Mouse (Mus musculus) left cerebral cortex, adult 18-20 months (tissue): ENCODE data around the gene Fam240a. TPM values are rescaled to one million over a fixed set of nuclear protein-coding genes. Genes with fewer than 3 reads are reported as not detected.
A peak's percentile ranks its signal among the peaks of the same experiment; 100 is the strongest.

ENCODE experiments used
- DNase-seq, 2 experiments: peaks; one replicate each; pipeline ENCODE4 v3.0.0; 2021 to 2022; ENCODE audit warnings: low spot score in 2 of 2, mixed read lengths in 1 of 2
- long read RNA-seq, 2 experiments: library from polyadenylated mRNA; stranded (forward); transcript quantifications; one replicate each; pipeline ENCODE4 v2.0.0; 2021
- total RNA-seq, 2 experiments: library from RNA; stranded (reverse); gene quantifications; 2 replicates each; pipeline ENCODE4 v1.2.3; 2021

Fam240a gene
- total RNA-seq = not detected
- long read RNA-seq, experiment 1 = 0 reads
- long read RNA-seq, experiment 2 = 0 reads

DNA sequence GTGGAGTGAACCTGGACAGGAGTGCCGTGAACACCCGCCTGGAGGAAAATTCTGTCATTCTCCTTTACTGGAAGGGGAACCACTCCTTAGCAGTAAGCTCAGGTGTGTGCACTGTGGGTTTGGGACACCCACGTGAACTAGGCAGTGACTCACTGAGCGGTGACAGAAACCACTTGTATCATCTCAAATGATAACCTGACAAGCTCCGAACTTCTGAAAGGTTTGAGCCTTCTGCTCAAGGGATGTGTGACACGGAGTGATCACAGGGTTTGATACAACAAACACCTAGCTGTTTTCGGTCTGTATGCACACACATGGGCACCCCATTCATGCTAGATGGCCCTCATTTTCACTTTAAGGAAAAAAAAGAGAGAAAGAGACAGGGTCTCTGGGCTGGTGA lies at the start of gene Fam240a:
TSS of gene Fam240a (minus strand) at position 76 of the 400 bp plus-strand sequence.
- no peak for DNase-seq

DNA sequence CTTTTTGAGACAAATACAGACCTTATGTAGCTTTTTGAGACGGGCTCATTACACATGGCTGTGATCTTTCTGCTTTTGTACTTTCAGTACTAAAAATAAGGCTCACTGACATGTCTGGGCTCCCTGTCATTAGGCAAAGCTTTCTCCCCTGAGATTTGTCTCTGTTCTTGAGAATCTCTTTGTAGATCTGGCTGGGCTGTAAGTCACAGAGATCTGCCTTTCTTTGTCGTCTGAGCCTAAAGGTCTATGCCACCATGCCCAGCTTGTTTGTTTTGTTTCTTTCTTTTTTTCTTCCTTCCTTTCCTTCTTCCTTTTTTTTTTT lies 49.2 kb upstream of the Fam240a start:
- DNase-seq = no peak

DNA sequence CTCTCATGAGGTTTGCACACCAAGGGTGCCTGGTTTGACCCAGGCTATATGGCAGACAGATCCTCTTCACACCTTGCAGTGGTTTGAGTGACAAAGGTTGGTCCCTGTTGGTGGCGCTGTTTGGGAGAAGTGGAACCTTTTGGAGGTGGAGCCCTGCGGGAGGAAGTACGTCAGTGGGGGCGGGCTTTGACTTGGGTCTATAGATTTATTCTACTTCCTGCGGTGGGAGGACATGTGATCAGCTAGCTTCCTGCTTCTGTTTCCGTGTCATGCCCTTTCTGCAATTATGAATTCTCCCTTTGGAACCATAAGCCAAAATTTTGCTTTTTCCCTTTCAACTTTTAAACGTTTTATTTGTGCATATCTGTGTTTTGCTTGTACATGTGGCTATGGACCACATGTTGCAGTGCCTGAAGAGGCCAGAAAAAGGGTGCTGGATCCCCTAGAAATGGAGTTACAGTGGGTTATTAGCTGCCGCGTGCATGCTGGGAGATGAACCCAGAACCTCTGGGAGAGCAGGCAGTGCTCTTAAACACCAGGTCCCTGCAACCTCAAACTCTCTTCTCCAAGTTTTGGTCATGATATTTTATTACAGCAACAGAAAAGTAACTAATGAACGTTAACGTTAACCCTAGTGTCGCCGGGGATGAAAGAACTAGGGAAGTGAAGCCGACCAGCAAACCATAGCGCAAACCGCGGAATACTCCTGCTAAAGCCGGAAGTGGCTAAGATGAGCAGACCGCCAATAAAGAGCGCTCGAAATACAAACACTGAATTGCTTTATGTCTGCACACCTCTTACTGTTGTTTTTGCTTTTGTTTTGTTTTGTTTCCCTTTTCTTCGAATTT lies 48.6 kb upstream of the Fam240a start:
- no peak for DNase-seq

DNA sequence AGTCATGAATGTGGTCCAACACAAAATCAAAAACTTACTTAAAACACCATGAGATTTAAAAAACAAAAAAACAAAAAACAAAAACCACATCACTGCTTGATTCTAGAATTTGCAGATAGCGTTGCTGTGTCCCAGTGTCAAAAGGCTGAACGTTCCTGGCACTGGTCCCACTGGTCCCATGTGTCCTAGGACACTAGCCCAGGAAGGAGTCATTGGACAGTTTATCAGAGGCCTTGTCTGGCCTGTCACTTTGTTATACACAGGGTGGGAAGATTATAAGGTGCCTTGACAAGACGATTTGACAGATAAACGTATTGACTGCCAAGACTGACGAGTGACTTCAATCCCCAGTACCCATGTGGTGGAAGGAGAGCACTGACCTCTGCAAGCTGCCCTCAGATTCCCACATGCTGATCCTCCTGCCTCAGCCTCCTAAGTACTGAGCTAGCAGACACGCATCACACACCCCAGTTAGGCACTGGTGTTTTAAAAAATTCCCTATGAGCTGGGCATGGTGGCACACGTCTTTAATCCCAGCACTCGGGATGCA lies 47.0 kb upstream of the Fam240a start:
- no peak for DNase-seq

DNA sequence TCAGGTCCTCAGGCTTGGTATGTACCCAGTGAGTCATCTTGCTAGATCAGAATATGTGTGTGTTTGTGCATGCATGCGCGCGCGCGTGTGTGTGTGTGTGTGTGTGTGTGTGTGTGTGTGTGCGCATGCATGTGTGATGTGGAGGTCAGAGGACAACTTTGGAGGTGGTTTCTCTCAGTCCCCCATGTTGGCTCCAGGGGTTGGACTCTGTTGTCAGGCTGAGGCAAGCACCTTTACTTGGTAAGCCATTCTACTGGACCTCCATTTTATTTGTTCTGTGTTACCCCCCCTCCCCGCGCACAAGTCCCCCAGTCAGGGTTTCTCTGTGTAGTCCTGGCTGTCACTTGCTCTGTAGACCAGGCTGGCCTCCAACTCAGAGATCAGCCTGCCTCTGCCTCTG lies 44.7 kb upstream of the Fam240a start:
- DNase-seq = no peak

DNA sequence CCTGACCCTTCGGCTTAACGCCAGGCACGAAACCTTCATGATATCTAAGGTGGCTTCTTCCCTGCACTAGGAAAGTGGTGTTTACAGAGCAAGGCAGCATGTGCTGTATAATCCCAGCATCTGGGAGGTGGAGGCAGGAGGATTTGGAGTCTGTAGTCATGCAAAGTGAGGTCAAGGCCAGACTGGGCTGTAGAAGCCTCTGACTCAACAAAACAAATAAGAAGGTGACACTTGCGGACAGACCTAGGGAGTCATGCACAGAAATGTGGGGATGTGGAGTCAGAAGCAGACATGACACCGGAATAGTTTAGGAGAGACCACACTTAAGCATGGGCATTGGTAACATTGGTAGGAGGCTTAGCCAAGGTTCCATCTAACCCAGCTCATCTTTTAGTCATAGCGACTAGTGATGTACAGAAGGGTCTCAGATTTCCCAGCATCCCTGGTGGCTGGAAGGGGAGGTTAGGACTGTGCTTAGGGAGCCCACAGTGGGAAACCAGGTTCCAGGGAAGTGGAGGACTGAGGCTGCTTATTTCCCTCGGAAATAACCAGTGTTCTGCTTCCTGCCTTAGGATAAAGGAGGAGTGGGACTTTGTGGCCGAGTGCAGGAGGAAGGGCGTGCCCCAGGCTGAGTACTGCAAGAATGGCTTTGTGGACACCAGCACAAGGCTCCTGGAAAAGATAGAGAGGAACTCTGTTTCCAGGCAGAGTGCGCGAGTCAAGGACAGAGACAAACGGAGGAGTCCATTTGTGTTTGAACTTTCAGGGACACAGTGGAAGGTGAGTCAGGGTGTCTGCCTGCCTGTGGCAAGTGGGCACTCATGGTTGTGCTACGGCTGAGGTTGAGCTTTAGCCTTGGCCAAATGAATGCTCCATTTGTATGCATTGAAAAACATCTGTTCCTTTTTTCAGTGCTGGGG lies 43.8 kb upstream of the Fam240a start:
- DNase-seq = no peak

DNA sequence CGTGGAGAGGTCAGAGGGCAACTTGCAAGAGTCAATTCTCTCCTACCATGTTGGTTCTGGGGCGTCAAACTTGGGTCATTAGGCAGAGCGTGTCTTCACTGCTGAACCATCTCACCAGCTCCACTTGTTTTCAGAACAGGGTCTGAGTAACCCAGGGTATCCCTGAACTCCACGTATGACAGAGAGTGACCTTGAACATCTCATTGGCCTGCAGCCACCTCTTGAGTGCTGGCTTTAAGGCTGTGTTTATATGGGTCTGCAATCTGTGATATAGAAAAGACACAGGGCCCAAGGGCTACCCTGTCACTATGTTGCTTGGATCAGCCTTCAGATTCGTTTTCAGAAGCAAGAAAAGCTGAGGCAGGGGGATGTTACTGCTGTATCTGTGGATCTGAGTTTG lies 43.0 kb upstream of the Fam240a start:
- no peak for DNase-seq

DNA sequence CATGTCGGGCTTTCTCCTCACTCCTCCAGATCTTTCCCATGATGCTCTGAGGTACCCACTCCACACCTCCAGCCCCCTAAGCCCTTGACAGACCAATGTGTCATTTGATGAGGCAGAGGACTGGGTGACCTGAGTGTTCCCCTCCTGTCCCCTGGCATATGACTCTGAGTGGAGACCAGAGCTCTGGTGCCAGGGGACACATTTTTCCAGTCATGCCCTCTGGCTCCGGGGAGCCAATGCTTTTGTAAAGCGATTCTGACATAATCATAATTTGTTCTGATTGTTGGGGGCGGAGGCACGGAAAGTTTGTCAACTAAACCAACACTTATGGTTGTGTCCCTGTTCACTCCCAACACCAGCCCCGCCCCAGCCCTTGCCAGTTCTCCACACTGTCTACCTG lies 39.3 kb upstream of the Fam240a start:
- DNase-seq = no peak

DNA sequence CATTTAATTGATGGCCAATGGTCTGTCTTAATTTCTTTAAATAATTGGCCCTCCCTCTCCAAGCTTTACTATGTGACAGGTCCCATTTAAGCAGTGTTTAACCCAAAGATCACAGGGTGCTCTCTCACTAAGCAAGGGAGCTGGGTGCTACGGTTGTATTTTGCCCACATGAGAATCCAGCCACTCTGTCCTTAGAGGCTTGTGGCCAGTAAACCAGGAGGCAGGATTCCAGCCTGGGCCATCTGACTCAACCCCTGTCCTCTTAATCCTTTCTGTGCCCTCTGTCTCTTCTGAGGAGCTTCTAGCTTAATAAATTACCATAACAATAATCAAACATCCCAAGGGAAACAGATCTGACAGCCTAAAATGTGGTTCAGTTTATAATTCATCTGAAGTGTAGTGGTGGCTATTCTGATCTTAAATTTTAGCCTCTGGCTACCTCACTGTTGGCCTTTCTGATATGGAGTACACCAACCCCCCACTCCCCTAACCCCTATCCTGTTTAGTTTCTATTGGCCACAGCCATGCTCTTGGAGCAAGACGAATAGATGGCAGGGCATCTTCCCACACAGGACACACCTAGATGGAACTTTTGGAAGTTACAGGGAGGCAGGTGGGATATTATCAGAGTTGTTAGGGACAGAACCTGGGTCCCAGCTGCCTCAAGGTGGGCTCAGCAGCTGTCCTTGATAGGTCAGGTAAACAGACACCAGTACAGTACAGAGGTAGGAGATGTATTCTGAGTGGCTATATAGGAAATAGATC lies 38.2 kb upstream of the Fam240a start:
- DNase-seq = no peak

DNA sequence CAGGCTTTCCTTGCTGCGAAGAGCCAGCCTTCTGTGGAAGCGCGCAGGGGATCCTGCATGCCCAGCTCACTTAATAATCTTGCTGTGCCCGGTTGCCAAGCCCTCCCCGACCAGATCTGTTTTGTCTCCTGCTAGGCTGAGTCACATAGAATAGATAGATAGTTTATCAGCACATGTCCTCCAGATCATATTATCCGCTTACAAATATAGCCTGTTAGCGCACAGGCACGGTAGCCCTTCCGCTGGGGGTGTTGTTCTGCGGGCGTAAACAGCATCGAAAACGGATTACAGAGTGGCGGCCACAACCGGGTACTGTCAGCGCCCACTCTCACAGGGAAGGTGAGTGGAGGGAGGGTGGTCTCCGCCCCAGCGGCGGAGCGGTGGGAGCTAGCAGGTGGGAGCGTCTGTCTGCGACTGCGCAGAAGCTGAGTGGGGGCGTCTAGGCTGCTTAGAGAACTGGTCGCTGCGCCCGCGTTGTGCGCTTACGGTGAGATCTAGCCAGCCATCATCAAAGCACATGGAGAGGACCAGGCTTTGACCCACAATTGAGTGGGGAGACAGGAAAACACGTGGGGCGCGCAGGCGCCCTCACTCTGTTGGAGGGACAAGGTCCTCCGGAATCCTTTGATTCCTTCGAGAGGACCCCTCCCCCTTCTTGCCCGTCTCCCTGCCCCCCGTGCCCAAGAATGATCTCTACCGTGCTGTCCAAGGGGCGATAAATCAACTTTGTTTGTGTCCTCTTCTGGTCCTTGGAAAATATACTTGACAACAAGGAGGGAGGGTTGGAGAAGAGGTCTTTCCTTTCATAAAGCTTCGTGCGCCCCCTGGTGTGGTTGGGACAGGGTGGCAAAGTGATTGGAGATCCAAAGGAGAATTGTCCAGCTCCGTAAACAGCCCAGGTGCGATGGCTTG lies 37.1 kb upstream of the Fam240a start:
- DNase-seq = peak; percentile 69 to 71

DNA sequence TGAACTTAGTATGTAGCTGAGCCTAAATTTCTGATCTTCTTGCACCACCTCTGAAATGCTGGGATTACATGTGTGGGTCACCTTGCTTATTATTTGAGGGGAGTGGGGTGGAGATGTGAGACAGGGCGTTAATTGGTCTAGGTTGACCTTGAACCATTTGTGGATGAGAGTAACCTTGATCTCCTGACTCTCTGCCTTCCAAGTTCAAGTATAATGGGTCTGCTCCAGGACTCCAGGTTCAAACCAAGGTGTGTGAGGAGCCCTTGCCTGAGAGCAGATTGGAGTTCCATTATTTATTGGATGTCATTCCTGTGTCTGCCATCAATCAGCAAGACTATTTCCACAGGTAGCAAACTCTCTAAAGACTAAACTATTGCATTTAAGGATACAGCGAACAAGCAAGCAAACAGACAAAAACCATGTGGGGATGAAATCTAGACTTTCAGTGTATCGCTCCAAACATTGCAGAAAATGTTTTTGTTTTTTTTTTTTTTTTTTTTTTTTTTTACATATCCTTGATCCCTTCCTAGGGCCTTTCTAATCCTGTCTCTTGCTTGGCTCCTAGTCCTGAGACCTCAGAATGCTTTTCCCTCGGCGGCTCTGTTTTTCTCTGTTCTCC lies 36.4 kb upstream of the Fam240a start:
- DNase-seq = no peak

DNA sequence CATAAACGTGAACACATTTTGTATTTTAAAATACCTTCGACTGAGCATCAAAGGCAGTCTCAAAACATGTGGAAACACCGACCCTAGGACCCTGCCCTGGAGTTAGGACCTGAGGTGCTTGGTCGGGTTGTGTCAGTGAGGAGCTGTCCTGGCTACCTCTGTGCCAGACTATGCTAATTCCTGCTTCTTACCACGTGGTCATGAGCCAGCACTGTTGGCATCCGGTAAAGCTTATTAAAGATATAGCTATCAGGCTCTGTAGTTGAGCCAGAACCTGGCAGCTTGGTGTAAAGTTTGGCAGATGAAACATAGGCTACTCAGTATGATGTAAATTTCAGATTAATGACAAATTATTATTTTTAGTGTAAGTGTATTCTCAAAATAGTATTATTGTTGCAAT lies 35.7 kb upstream of the Fam240a start:
- no peak for DNase-seq

DNA sequence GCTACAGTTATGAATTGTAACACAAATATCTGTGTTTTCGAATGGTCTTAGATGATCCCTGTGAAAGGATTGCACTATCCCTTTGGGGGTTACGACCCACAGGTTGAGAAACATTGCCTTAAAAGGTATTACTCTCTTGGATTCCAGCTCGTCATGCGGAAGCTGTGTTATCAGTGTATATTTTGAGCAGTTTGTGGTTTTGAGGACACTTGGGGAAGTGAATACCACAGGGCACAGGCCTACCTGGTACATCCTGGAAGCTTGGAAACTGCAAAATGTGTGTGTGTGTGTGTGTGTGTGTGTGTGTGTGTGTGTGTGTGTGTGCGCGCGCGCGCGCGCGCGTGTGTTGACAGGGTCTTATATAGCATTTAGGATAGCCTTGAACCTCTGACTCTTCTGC lies 35.2 kb upstream of the Fam240a start:
- DNase-seq = no peak

DNA sequence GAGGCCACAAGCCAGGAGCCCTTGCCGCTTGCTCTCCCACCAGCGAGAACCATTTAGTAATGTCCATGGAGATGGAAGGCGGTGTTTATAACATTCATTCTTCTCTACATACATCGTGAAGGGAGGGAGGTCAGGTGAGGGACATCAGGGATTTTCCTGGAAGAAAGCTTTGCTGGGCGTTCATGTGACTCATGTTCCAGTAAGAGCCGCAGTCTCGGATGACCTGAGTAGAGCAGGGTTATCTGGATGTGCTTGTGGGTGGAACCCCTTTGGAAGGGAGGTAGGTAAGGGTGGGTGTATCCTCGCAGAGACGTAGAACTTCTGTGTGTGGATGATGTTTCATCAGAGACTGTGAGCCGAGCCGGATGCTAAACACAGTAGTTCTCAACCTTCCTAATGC lies 34.7 kb upstream of the Fam240a start, which contains the start of gene Lrrc2:
TSS of gene Lrrc2 (plus strand) at position 149 of the 400 bp plus-strand sequence.
- no peak for DNase-seq

DNA sequence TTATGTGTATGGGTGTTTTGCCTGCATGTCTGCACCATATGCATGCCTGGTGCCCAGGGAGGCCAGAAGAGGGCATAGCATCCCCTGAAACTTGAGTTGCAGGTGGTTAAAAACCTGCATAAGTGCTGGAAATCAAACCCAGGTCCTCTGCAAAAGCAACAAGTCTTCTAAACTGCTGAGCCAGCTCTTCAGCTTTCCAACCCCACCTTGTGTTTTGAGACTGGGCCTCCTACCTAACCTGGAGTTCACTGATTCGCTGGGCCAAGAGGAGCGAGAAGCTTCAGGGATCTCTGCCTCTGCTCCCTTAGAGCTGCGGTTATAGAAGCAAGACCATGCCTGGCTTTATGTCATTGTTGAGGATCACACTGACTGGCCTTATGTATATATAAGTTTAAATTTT lies 33.4 kb upstream of the Fam240a start:
- no peak for DNase-seq

DNA sequence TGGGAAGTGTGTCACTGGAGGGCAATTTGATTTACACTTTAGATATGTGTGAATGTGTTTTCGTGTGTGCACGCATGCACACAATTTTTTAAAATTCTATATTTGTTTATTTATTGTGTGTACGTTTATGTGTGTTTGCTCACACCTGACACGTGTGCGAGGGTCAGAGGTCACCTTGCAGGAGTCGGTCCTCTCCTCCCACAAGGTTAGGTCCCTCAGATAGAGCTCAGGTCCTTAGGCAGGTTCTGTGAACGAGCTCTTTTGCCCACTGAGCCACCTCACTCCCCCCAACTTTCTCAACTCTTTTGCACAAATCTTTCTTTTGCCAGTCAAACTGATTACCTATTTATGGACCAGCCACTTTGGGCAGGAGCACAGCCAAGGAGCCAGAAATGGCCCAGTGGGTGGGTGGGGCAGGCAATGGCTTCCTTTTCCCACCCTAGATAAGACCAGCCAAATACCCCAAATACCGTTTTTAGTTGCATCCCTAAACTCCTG lies 32.2 kb upstream of the Fam240a start:
- no peak for DNase-seq

DNA sequence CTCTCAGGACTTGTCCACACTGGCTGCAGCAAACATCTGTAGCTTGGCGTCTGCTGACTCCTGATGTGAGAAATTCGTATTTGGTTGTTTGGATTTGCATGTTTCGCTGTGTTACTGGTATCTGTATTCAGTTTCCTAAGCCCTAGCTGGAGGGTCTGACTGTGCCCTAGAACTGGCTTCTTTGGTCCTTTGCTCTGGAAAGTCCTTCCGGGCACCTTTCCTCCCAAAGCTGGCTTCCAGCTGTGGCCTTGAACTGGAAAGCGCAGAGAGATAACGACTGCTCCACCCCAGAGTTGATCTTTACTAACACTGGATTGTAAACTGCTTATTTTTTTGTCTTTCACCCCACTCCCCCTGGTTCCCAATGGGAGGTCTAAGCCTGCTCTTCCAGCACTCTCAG lies 31.2 kb upstream of the Fam240a start:
- no peak for DNase-seq

DNA sequence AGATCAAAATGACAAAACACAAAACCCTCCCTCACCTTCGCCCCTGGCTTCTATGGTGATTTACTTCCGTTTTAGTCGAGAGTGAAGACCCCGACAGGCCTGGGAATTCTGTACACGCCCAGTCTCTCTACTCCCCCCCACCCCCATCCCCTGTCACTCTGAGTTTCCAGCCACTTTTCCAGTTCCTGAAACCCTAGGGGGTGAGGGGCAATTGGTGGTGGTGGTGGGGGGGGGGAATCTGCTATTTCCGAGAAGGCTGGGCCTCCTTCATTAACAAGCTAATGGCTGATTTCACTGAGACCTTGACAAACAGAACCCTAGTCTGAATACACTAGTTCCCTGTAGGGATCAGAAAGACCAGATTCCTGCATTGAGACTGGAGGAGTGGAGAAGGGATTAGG lies 30.6 kb upstream of the Fam240a start:
- no peak for DNase-seq

DNA sequence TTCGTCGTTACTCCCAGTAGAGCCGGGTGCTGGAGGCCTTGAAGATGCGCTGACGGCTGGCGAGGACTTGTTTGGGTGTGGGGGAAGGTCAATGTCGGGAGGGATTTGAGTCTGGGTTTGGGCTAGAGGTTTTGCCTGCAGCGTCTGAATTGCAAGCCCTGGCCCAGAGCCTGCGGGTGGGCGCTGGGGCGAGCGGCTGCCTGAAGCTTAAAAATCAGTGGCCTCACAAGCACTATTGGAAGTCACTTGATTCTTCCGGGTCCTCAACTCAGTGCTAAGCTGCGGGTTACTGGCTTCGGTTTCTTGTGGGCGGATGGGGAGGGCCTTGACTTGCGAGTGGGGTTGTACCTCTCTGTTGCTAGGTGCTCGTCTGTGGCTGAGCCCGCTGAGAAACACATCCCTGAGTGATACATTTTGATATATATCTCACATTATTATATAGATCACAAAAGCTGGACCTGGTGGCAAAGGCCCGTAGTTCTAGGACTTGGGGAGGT lies 29.9 kb upstream of the Fam240a start:
- DNase-seq = no peak
